Mouse (Mus musculus): ENCODE measurements at regions not wholly inside any gene's neighbourhood (a gene's known extent, or its start where the extent isn't known, plus 50 kb on each side); places are given as distances from the start of the nearest gene placed in this dataset.

DNA sequence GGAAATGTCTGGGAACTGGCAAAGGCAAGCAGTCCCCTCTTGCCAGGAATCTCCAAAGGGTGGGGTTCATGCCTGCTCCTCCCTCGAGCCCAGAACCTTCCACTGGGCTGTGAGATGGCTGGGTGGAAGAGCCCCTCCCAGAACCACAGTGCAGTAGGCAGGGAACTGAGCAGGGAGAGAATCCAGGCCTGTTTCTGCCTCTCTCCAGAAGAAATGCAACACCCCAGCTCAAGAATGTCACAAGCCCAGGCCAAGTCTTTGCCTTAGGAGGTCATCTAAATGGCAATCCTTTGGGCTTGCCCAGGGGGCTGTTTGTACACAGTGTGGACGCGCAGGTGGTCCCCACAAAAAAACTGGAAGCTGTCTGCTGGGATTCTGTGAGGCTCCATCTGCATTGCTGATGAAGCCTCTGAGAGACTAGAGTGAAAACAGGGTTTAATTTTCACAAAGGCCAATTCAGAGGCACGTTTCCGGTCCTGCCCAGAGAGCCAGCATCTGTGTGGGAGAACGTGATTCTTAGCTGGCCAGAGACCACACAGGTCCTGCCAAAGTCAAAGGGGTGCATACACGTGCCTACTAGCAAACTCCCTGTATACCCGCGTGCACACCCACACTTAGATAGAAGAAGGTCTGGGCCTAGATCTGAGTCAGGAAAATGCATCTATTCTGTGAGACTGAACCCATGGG lies 129.0 kb downstream of the Hmg20a start:
- DNase-seq: no peak

GRCm38 (mm10) chr9:56549774-56550173 lies 131.4 kb downstream of the Hmg20a start:
- no peak for DNase-seq

GRCm38 (mm10) chr9:56550178-56550577 lies 131.8 kb downstream of the Hmg20a start:
- DNase-seq: peak; percentile 22

GRCm38 (mm10) chr9:56551376-56552186 lies 133.2 kb downstream of the Hmg20a start:
- DNase-seq: no peak

DNA sequence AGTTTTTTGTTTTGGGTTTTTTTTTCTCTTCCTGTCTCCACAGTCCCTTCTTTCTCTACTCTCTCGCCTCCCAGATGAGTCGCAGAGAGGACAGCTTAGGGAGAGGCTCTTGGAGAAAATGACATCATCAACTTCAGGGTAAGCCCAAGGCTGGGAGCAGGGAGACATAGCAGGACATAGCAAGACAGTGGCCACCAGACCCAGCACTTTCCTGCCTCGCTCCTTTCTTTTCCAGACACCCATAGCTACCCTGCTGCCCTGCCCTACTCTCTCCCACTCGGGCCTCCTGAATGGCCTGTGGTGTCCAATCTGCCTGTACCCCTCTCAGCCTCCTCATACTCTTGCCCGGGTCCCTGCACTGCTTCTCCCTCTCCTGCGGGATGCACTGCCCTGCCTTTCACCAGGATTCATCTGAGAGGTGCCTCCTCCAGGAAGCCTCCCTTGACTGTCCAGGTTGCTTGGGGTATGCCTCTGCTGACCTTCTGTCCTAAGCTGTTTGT lies 133.8 kb downstream of the Hmg20a start:
- DNase-seq: no peak

- peak; percentile 82 for DNase-seq
Observed at GRCm38 (mm10) chr9:56552766-56553165, 134.4 kb downstream of the Hmg20a start.

DNA sequence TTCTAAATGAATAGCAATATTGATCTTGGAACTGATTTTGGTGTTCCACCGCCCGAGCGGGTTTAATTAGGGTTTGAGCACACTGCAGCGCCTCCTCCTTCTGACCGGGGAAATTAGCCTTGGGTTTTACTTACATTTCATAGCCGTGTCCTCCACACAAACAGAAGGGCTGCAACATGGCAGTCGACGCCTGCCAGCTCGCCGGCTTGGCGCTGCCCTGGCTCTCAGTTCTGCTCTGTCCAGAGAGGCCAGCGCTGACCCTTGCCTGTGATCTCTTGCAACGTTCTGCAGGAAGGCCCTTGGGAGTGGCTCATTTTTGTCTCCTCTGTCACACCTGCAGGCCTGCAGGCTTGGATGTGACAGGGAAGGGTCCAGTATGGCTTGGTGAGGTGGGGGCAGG lies 135.2 kb downstream of the Hmg20a start:
- no peak for DNase-seq

GRCm38 (mm10) chr9:56554096-56554495 lies 135.7 kb downstream of the Hmg20a start:
- no peak for DNase-seq

- no peak for DNase-seq
Observed at GRCm38 (mm10) chr9:56559618-56560144, 141.3 kb downstream of the Hmg20a start.

- no peak for DNase-seq
Observed at GRCm38 (mm10) chr9:56562440-56562839, 144.0 kb downstream of the Hmg20a start.

DNA sequence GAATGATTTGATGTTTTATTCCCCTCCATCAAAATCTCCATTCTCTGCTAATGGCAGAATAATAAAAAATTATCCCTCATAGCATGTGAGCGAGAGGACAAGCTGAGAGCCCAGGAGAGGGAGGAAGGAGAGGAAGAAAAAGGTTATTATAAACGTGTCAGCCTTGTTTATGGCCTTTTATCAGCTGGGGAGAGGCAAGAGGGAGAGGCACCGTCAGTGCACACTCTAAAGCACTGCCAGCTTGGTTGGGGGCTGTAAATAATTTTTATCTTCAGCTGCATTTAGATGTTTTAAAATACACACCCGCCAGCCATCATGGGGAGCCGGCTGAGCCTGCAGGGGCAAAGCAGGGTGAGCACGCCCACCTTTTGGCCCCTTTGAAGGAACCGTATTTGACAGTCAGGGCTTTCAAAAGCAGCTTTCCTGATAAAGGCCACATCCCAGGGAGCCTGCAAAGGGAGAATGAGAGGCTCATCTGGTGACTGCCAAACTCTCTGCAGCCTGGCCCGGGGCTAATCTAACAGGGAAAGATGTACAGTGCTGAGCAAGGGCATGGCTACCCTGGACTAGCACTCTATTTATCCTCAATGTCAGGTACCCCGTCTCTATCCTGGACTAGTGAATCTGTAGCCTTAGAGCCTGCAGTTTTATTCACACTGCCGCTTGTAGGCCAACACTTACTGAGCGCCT lies 145.8 kb downstream of the Hmg20a start:
- DNase-seq: no peak

Measured in thymus, postnatal 14 days (tissue).